Mouse (Mus musculus): Measurements from ENCODE around the gene Fkbp8.

DNA sequence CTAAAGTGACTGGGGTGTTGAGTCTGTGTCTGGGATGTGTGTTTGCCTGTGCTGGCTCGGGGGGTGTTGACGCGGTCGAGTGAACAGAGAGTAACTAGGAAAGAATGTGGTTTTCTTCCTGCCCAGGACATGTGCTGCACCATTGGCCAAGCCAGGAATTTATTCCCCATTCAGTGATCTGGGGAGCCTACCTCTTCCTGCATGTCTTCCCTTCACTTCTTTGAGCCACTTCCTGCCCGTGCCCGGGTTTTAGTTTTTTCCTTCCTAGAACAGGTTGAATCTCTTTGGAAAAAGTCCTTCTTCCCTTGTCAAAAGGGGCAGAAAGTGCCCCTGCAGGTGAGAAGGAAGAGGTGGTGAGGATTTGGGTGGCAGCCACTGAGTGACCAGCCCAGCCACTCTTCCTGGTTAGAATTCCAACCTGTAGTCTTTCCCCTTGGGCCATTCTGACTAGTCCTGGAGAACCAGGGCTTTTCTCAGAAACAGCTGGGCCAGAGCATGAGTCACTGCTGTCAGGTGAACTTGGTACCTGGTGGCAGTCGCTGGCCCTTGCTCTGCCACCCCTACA, 13.1 kb downstream of the Fkbp8 start:
- TF ChIP-seq CTCF (IDR thresholded peaks at IDR 0.05; ENCODE audit: control insufficient read depth, insufficient read depth, insufficient read length) (no peak), USF1 (IDR thresholded peaks at IDR 0.05; ENCODE audit: low read depth) (no peak), MYOG (IDR thresholded peaks at IDR 0.05; ENCODE audit: control insufficient read depth, extremely low read depth, insufficient read length) (no peak), MYOD1 (IDR thresholded peaks at IDR 0.05; ENCODE audit: control insufficient read depth, insufficient read length, low read depth) (no peak), CEBPB (IDR thresholded peaks at IDR 0.05; ENCODE audit: low read depth) (no peak)
